Mouse (Mus musculus) embryonic fibroblast, embryonic 13.5 days (primary cell): ENCODE data around the gene Pex10. TPM values are rescaled to one million over a fixed set of nuclear protein-coding genes. Genes with fewer than 3 reads are reported as not detected.
A peak's percentile ranks its signal among the peaks of the same experiment; 100 is the strongest.
"Not testable (repeated sequence)": the region's sequence is repeated elsewhere in the genome, so short reads cannot be mapped to it uniquely, and the experiment has no call there.

ENCODE experiments used
- H3K27ac ChIP-seq: 2 replicates; pipeline ENCODE4 v1.5.1; 2012; ENCODE audit warnings: low read length, control low read depth, inconsistent platforms; ENCODE audit not compliant: insufficient read depth
- H3K4me1 ChIP-seq: 2 replicates; pipeline ENCODE4 v1.6.1; 2011; ENCODE audit warnings: low read length; ENCODE audit not compliant: control insufficient read depth, insufficient read depth
- H3K4me3 ChIP-seq: 2 replicates; pipeline ENCODE4 v1.5.1; 2011; ENCODE audit warnings: mild to moderate bottlenecking, control low read depth, low read length; ENCODE audit not compliant: insufficient read depth
- CTCF ChIP-seq: IDR thresholded peaks from 2 replicates; pipeline ENCODE4 v1.5.1; 2011; ENCODE audit warnings: mild to moderate bottlenecking, control low read depth, low read length, moderate library complexity, borderline replicate concordance; ENCODE audit not compliant: insufficient read depth
- POLR2A ChIP-seq: IDR thresholded peaks from 2 replicates; pipeline ENCODE4 v1.6.1; 2011; ENCODE audit warnings: low read depth, mild to moderate bottlenecking, control low read depth, low read length, moderate library complexity
- polyA plus RNA-seq: library from polyadenylated mRNA; stranded (reverse); fragments of >200 nt; gene quantifications from 2 replicates; pipeline ENCODE4 v1.2.4, GENCODE M21; 2011; ENCODE audit warnings: low read depth; ENCODE audit not compliant: missing spikeins, insufficient read length

Gene Pex10
- polyA plus RNA-seq, 1 experiment: 5.1 TPM

DNA sequence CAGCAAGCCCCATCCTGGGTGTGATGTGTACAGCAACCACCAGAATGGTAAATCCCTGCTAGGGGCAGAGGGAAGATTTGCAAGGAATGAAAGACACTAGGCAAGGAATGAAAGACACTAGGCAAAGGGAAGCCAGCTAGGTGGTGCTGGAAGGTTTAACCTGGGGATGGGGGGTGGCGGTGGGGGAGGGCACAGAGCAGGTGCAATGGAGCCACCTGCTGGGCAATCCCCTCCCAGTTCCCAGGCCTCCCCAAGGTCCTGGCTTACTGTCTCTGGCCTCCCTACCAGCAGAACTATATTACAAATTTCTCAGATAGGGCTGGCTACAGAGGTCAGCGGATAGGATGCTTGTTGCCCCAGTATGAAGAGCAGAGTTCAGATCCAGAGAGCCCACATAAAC is 2.3 kb upstream of the Pex10 start:
- no peak overlapping the region for H3K27ac ChIP-seq
- H3K4me3 ChIP-seq: no peak overlapping the region
- TF ChIP-seq CTCF (no peak), POLR2A (no peak)
- H3K4me1 ChIP-seq: no peaks in the 10 kb centered on the region

DNA sequence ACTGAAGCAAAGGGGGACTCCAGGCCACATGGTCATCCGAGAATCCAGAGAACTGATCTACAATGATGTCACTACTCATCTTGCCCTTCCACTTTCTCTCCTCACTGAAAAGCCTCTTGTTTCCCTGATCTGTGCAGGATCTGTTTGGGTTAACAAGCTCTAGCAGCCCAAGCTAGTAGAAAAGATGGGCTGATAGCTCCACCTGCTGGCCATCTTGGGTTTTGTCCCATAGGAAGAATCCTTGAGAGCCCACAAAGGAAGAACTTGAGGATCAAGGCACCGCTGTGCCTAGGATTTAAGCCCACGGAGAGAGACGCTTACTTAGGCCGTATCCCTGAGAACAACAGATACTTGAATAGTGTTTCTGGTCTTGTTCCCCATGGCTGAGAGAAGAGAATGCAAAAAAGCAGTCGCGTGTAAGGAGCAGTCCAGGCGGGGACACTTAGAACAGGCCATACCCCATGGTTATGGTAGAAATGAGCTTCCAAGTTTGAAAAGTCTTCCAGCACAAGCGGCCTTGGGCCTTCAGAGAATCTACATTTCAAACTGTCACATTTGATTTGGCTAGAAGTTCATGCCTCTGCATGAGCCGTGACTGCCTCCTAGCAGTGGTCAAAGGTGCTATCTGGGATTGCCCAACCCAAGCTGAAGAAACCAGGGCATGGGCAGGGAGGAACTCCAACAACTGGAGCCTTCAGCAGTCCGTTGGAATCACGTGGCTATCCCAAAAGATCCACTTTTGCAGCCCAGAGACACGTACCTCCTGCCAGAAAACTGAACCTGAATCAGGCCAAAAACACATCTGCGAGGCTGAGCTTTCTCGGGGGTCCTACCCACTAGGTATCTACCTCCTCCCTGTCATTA is 614 bp upstream of the Pex10 start:
- Histone ChIP-seq H3K4me3 (peak overlapping the region; percentile 7; the same call in 1 of the 2 replicates), H3K4me1 (no peaks in the 10 kb centered on the region), H3K27ac (0 out of 2 replicates have a peak overlapping the region, but pooled peaks have one; percentile 3)
- TF ChIP-seq CTCF: no peak
- no peak; the same call in none of the 2 replicates for TF ChIP-seq POLR2A

DNA sequence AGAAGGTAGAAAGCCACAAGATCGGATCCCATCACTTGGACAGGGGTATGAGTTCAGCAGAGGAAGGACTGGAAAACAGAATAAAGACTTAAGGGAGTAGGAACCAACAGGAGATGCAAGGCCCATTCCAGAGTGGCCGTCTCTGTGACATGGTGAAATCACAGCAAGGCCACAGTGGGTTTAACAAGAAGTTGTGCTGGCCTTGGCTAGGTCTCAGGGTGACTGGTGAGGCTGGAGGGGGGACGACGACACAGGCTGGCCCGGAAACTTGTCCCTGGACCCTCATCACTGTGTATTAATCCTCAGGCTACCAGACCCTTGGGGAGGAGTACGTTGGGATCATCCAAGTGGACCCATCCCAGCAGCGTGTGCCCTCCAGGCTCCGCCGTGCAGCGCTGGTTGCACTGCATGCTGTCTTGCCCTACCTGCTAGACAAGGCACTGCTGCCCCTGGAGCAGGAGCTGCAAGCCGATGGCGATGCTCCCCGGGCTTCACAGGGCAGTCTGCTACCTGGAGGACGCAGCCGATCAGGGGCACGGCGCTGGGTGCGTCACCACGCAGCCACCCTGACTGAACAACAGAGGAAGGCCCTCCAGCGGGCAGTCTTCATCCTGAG is 1.6 kb downstream of the Pex10 start:
- Histone ChIP-seq H3K4me1 (no peaks in the 10 kb centered on the region), H3K27ac (no peak overlapping the region), H3K4me3 (no peak overlapping the region)
- TF ChIP-seq POLR2A: no peak
- no peak for TF ChIP-seq CTCF

DNA sequence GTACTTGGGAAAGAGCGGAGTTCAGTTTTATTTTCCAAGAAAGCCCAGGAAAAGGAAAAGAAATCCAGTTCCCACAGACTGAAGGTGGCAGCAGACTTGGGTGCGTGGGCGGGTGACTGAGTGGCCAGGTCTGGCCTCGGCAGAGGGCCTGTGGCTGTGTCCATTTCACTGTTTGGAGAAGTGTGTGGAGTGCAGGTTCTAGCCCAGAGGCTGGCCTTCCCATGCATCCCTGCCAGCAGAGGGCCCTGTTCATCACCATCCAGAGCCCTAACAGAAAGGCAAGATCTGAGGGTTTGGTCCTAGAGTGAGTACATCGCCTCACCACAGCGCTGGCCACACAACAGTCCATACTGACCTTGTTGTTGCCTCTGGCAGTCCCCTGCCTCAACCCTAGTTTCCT is 2.4 kb downstream of the Pex10 start:
- Histone ChIP-seq H3K4me1 (no peaks in the 10 kb centered on the region), H3K27ac (no peak overlapping the region), H3K4me3 (no peak overlapping the region)
- TF ChIP-seq POLR2A (no peak), CTCF (peak; percentile 35; the same call in 1 of the 2 replicates)

DNA sequence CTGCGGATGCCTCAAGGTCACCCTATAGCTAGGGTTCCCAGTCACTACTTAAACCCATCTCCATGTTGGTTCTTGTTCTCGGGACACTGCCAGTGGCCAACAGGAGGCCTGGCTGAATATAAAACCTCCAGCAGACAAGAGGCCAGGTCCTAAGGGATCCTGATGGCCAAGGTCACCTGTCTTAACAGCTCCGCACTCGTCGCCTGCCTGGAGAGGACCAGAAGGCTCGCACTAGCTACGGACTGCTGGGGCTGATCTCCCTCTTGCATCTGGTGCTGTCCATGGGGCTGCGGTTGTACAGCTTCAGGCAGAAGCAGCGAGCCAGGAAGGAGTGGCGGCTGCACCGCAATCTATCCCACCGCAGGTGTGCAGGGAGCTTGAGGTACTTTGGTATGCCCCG is 3.4 kb downstream of the Pex10 start:
- no peak overlapping the region for H3K4me3 ChIP-seq
- no peaks in the 10 kb centered on the region for H3K4me1 ChIP-seq
- TF ChIP-seq CTCF (no peak), POLR2A (no peak)
- H3K27ac ChIP-seq: no peak overlapping the region

DNA sequence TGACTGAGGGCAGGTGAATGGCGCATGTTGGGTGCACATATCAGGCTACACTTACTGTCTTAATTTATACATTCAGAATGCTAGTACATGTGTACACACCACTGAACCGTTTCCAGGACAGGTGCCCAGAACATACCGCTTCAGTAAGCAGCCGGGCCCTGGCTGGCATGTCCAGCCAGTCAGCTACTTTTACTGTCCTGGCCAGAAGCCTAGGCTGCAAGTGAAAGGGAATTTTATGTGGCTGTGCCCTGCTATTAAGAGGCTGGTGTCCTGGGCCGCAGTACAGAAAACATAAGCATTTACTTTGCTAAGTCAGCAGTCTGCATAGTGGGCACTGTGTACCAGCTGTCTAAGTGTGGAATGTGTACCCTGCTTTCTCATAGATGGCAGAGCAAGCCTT is 4.1 kb downstream of the Pex10 start:
- H3K27ac ChIP-seq: no peak overlapping the region
- no peak for TF ChIP-seq CTCF
- no peak; the same call in 1 of the 2 replicates for TF ChIP-seq POLR2A
- H3K4me3 ChIP-seq: no peak overlapping the region
- no peaks in the 10 kb centered on the region for H3K4me1 ChIP-seq

DNA sequence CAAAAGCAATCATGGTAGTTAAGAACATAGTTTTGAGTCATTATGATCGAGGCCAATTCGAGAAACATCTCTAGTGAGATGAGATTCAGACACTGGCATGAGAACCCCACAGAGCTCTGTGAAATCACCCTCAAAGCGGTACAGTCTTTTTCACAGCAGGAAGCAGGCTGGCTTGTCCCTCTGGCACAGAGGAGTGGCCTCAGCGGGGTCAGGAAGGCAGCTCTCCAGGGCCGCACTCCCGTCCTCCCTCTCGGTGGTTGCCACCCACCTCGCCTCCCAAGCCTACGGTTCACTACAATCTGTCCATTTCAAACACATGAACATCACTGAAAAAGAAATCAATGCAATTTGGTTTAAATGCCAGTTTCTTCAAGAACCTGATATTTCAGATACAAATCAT is 7.6 kb downstream of the Pex10 start:
- TF ChIP-seq CTCF (no peak), POLR2A (no peak)
- Histone ChIP-seq H3K27ac (no peak overlapping the region), H3K4me3 (no peak overlapping the region), H3K4me1 (no peaks in the 10 kb centered on the region)

DNA sequence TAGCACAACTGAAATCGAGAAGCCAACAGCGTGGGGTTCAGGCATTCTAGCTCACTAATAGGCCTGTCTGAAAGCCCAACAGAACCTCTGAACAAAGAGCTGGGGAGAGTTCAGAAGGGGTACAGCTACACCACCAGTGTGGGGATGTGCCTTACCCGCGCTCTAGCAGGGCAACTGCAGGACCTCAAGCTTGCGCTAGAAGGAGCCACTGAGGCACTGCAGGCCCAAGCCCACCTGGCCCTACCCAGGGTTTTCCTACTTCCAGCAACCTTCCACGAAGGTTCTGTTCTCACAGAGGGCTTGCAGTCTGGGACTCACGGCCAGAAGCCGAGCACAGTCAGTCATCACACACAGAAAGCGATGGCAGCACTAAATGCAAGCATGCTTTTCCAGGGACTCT is 8.3 kb downstream of the Pex10 start:
- H3K4me3 ChIP-seq: no peak overlapping the region
- no peak overlapping the region for H3K27ac ChIP-seq
- no peaks in the 10 kb centered on the region for H3K4me1 ChIP-seq
- TF ChIP-seq CTCF: no peak
- TF ChIP-seq POLR2A: no peak

DNA sequence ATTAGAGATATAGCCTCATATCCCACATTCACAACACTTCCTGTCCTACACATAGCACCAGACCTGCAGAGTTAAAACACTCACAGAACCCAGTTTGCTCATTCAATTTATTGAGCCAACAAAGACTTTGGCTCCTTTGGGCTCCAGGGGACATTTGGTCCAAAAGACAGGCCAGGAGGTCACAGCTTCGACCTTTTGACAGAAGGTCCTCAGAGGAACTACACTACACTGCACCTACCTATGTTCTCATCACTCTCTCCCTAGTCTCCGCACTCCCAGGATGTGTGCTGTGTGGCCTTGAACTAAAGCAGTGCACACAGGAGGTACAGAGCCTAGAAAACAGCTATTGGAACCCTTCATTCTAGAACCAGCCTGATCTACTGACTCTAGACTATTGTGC is 9.0 kb downstream of the Pex10 start:
- no peaks in the 10 kb centered on the region for H3K4me1 ChIP-seq
- no peak overlapping the region for H3K27ac ChIP-seq
- H3K4me3 ChIP-seq: no peak overlapping the region
- TF ChIP-seq POLR2A (no peak), CTCF (no peak)

DNA sequence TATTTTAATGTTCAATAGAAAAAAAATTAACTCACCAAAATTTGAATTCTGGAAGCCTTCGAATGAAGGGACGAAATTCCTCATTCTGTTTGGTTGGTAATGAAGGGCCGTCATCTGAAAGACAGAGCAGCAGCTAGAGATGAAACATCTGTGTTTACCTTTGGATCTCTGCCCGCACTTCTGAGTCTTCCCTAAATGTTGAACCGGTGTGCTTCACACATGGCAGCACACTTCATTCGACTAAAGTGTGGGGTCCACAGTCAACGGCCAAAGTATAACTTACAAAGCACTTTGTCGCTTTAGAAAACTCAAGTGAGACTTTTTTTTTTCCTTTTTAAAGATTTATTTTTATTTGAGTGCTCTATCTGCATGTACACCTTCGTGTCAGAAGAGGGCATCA is 9.9 kb downstream of the Pex10 start:
- TF ChIP-seq CTCF (no peak), POLR2A (no peak)
- Histone ChIP-seq H3K4me1 (no peaks in the 10 kb centered on the region), H3K27ac (no peak overlapping the region), H3K4me3 (no peak overlapping the region)

DNA sequence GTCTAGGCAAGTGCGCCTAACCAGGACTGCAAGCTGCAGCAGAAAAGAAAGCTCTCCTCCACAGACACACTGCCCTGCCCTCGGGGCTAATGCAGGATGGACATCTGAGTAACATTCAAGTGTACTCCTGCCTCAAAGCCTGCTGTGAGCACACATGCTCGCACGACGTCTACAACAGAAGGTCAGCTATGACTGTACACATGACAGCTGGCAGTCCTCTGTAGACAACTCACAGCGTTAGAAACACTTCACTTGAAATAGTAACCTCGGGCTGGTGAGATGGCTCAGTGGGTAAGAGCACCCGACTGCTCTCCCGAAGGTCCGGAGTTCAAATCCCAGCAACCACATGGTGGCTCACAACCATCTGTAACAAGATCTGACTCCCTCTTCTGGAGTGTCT is 12.0 kb downstream of the Pex10 start:
- not testable (repeated sequence) for H3K27ac ChIP-seq, H3K4me3 ChIP-seq, H3K4me1 ChIP-seq
